Mouse (Mus musculus): ENCODE measurements around the gene Zfp973. TPM values are rescaled to one million over a fixed set of nuclear protein-coding genes. Genes with fewer than 3 reads are reported as not detected.
A peak's percentile ranks its signal among the peaks of the same experiment; 100 is the strongest.
"Not testable (repeated sequence)": the region's sequence is repeated elsewhere in the genome, so short reads cannot be mapped to it uniquely, and the experiment has no call there.

Zfp973 gene
- polyA plus RNA-seq (2015; fragmentation: Nextera tagmentation; extraction: Ambion mirVana), result 7.9 and 8.1 TPM in 2 replicates

DNA sequence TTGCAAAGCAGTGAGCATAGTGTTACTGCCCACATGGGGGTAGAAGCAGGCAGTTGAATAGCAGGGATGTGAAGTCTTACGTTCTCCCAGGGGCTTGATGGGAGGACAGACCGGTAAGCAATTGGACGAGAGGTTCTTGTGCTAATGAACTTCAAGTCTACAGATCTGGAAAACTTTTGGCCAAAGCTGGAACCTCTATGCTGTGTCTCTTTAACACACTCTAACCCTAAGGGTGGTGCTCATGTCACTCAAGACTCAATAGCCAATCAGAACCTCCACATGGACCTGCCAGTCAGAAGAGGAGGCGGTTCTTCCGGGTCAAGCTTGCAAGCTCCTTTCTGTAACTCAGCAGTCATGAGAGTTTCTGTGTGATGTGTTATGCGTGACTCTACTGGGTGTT, at the start of gene Zfp973:
Gene Zfp973, plus strand, starts transcription at position 301 of the 400 bp plus-strand sequence.
- ATAC-seq (replicated peaks; ENCODE audit: low FRiP score, low read depth); H3K9ac ChIP-seq (ENCODE audit: low read depth, low read length); H3K27me3 ChIP-seq (ENCODE audit: insufficient read depth, low read length); H3K4me2 ChIP-seq (ENCODE audit: low read length); H3K9me3 ChIP-seq (replicated peaks; ENCODE audit: low read length); H3K4me3 ChIP-seq (replicated peaks; ENCODE audit: low read depth, low read length); H3K4me1 ChIP-seq (replicated peaks; ENCODE audit: insufficient read depth, low read length); H3K27ac ChIP-seq; DNase-seq (ENCODE audit: low spot score); H3K36me3 ChIP-seq (ENCODE audit: insufficient read depth, low read length): not testable (repeated sequence)
- no CpG with 5 or more reads among the region's 6 CpGs for WGBS

DNA sequence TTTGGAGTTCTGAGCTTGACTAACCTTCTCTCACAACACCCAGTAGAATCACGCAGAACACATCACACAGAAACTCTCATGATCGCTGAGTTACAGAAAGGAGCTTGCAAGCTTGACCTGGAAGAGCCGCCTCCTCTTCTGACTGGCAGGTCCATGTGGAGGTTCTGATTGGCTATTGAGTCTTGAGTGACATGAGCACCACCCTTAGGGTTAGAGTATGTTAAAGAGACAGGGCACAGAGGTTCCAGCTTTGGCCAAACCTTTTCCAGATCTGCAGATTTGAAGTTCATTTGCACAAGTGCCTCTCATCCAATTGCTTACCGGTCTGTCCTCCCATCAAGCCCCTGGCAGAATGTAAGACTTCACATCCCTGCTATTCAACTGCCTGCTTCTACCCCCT, 34.1 kb upstream of the Zfp973 start, which contains the start of gene Gm14308:
Gene Gm14308, minus strand, starts transcription at position 101 of the 400 bp plus-strand sequence.
- H3K4me1 ChIP-seq (replicated peaks; ENCODE audit: insufficient read depth, low read length); H3K9me3 ChIP-seq (replicated peaks; ENCODE audit: low read length); H3K4me2 ChIP-seq (ENCODE audit: low read length); ATAC-seq (replicated peaks; ENCODE audit: low FRiP score, low read depth); H3K27me3 ChIP-seq (ENCODE audit: insufficient read depth, low read length); H3K27ac ChIP-seq; H3K36me3 ChIP-seq (ENCODE audit: insufficient read depth, low read length); H3K4me3 ChIP-seq (replicated peaks; ENCODE audit: low read depth, low read length); DNase-seq (ENCODE audit: low spot score); H3K9ac ChIP-seq (ENCODE audit: low read depth, low read length): not testable (repeated sequence)
- no CpG with 5 or more reads among the region's 4 CpGs for WGBS

DNA sequence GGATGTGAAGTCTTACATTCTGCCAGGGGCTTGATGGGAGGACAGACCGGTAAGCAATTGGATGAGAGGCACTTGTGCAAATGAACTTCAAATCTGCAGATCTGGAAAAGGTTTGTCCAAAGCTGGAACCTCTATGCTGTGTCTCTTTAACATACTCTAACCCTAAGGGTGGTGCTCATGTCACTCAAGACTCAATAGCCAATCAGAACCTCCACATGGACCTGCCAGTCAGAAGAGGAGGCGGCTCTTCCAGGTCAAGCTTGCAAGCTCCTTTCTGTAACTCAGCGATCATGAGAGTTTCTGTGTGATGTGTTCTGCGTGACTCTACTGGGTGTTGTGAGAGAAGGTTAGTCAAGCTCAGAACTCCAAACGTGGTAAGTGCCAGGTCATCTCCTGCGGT, 37.7 kb downstream of the Zfp973 start, which contains the start of gene Gm14305:
Gene Gm14305, plus strand, starts transcription at position 278 of the 400 bp plus-strand sequence.
- H3K36me3 ChIP-seq (ENCODE audit: insufficient read depth, low read length); H3K4me1 ChIP-seq (replicated peaks; ENCODE audit: insufficient read depth, low read length); H3K9me3 ChIP-seq (replicated peaks; ENCODE audit: low read length); H3K27me3 ChIP-seq (ENCODE audit: insufficient read depth, low read length); ATAC-seq (replicated peaks; ENCODE audit: low FRiP score, low read depth); DNase-seq (ENCODE audit: low spot score): not testable (repeated sequence)
- peak within 1 kb of the TSS; percentile 37 for H3K4me3 ChIP-seq (replicated peaks; ENCODE audit: low read depth, low read length)
- WGBS, result 9% methylated on average over 3 of the region's 6 CpGs
- H3K9ac ChIP-seq (ENCODE audit: low read depth, low read length), result peak within 1 kb of the TSS; percentile 49; the same call in 1 of the 2 replicates
- H3K4me2 ChIP-seq (ENCODE audit: low read length), result peak within 1 kb of the TSS; percentile 41
- peak within 1 kb of the TSS; percentile 36; the same call in 1 of the 2 replicates for H3K27ac ChIP-seq

Other genes starting within 250 kb of the Zfp973 start
- gene Gm14435, start 246.9 kb upstream of the Zfp973 start, polyA plus RNA-seq (2015; fragmentation: Nextera tagmentation; extraction: Ambion mirVana), result 12.6 and 16.0 TPM in 2 replicates
- 14.7 and 16.5 TPM in 2 replicates for gene Gm14434, start 183.7 kb upstream of the Zfp973 start, polyA plus RNA-seq (2015; fragmentation: Nextera tagmentation; extraction: Ambion mirVana)
- not detected in 2 replicates for gene Zfp967, start 149.5 kb upstream of the Zfp973 start, polyA plus RNA-seq (2015; fragmentation: Nextera tagmentation; extraction: Ambion mirVana)
- 16.0 and 22.2 TPM in 2 replicates for gene Gm14308, start 34.2 kb upstream of the Zfp973 start, polyA plus RNA-seq (2015; fragmentation: Nextera tagmentation; extraction: Ambion mirVana)
- 31.5 and 36.5 TPM in 2 replicates for gene Gm14305, start 37.8 kb downstream of the Zfp973 start, polyA plus RNA-seq (2015; fragmentation: Nextera tagmentation; extraction: Ambion mirVana)
- gene Gm14295, start 128.1 kb downstream of the Zfp973 start, polyA plus RNA-seq (2015; fragmentation: Nextera tagmentation; extraction: Ambion mirVana), result 16.9 and 21.3 TPM in 2 replicates
- not detected in 2 replicates for gene Gm14408, start 160.6 kb downstream of the Zfp973 start, polyA plus RNA-seq (2015; fragmentation: Nextera tagmentation; extraction: Ambion mirVana)

Data from kidney, postnatal 0 days (tissue).